Mouse (Mus musculus) intestine, postnatal 0 days (tissue): Measurements from ENCODE around the gene Tmpo. TPM values are rescaled to one million over a fixed set of nuclear protein-coding genes. Genes with fewer than 3 reads are reported as not detected.

Experiments used
- ATAC-seq: fragments of 200-750 bp; cut with Nextera tagmentation; 2 replicates; pipeline ENCODE4 v1.8.0; 2017; ENCODE audit warnings: mild to moderate bottlenecking, moderate TSS enrichment, moderate library complexity
- H3K27ac ChIP-seq: fragments of 300-500 bp; sonication (generic); 2 replicates; pipeline ENCODE4 v1.5.1; 2014; ENCODE audit warnings: mild to moderate bottlenecking, low read depth, low read length, moderate library complexity
- H3K27me3 ChIP-seq: fragments of 300-500 bp; sonication (generic); replicated peaks from 2 replicates; pipeline ENCODE4 v1.6.1; 2014; ENCODE audit warnings: low read length, mixed read lengths; ENCODE audit not compliant: control insufficient read depth, insufficient read depth
- H3K36me3 ChIP-seq: fragments of 300-500 bp; sonication (generic); 2 replicates; pipeline ENCODE4 v1.6.1; 2014; ENCODE audit warnings: mild to moderate bottlenecking, moderate library complexity; ENCODE audit not compliant: control insufficient read depth, insufficient read depth
- H3K4me1 ChIP-seq: fragments of 300-500 bp; sonication (generic); replicated peaks from 2 replicates; pipeline ENCODE4 v1.6.1; 2014; ENCODE audit warnings: antibody characterized with exemption, low read length, mixed read lengths; ENCODE audit not compliant: control insufficient read depth, insufficient read depth
- H3K4me2 ChIP-seq: fragments of 300-500 bp; sonication (generic); replicated peaks from 2 replicates; pipeline ENCODE4 v1.6.1; 2014; ENCODE audit warnings: low read depth, mild to moderate bottlenecking, moderate library complexity
- H3K4me3 ChIP-seq: fragments of 300-500 bp; sonication (generic); 2 replicates; pipeline ENCODE4 v1.5.1; 2014; ENCODE audit warnings: low read depth, low read length
- H3K9ac ChIP-seq: fragments of 300-500 bp; sonication (generic); 2 replicates; pipeline ENCODE4 v1.6.1; 2014; ENCODE audit warnings: mild to moderate bottlenecking, low read depth, low read length
- H3K9me3 ChIP-seq: fragments of 300-500 bp; sonication (generic); 2 replicates; pipeline ENCODE4 v1.6.1; 2016; ENCODE audit warnings: mixed run types; ENCODE audit not compliant: control insufficient read depth
- CTCF ChIP-seq: sonication (generic); IDR thresholded peaks from 2 replicates; pipeline ENCODE4 v1.5.1; 2016; ENCODE audit warnings: low read depth, mild to moderate bottlenecking, control low read depth, antibody characterized with exemption, moderate library complexity
- WGBS: fragments of 180-500 bp; shearing (Covaris S2); extraction: QIAGEN DNeasy Blood & Tissue Kit; methylation state at CpG from one replicate; pipeline ENCODE4 v1.1.7; 2014; 5-methylcytosine and 5-hydroxymethylcytosine counted together
- polyA plus RNA-seq: library from polyadenylated mRNA; unstranded; fragments of >200 nt; fragmentation: Nextera tagmentation; extraction: Ambion mirVana; gene quantifications from 2 replicates; pipeline ENCODE4 v1.2.1, GENCODE M21; 2015

Tmpo gene
- polyA plus RNA-seq, 1 experiment from 2014 or later, result 59.7 TPM

GRCm38 (mm10) chr10:91165850-91166249, 15.3 kb downstream of the Tmpo start:
- H3K4me3 ChIP-seq, result no peak overlapping the region
- TF ChIP-seq CTCF, result no peak
- H3K27me3 ChIP-seq, result no peaks in the 10 kb centered on the region
- 0 out of 2 replicates have a peak, but pooled peaks cover 5% of the 10 kb centered on the region for H3K4me1 ChIP-seq
- peaks cover 28% of the 10 kb centered on the region for H3K36me3 ChIP-seq
- H3K9me3 ChIP-seq, result no peaks in the 10 kb centered on the region
- H3K9ac ChIP-seq, result no peak overlapping the region
- no peak overlapping the region for H3K27ac ChIP-seq
- H3K4me2 ChIP-seq, result no peak overlapping the region
- no peak for ATAC-seq

GRCm38 (mm10) chr10:91164491-91164890, 16.6 kb downstream of the Tmpo start:
- Histone ChIP-seq H3K4me1 (0 out of 2 replicates have a peak, but pooled peaks cover 5% of the 10 kb centered on the region), H3K36me3 (peaks cover 41% of the 10 kb centered on the region), H3K27ac (no peak overlapping the region), H3K4me3 (no peak overlapping the region), H3K9ac (no peak overlapping the region), H3K4me2 (no peak overlapping the region), H3K9me3 (no peaks in the 10 kb centered on the region), H3K27me3 (no peaks in the 10 kb centered on the region)
- WGBS, result 59% methylated on average over 3 of the region's 3 CpGs
- no peak for TF ChIP-seq CTCF
- ATAC-seq, result no peak

GRCm38 (mm10) chr10:91162511-91163163, 18.5 kb downstream of the Tmpo start:
- peaks cover 48% of the 10 kb centered on the region for H3K36me3 ChIP-seq
- peak overlapping the region; percentile 79 for H3K27ac ChIP-seq
- 73% methylated on average over 15 of the region's 15 CpGs for WGBS
- no peak for ATAC-seq
- no peak overlapping the region for H3K4me3 ChIP-seq
- H3K27me3 ChIP-seq, result no peaks in the 10 kb centered on the region
- H3K4me2 ChIP-seq, result no peak overlapping the region
- no peak for TF ChIP-seq CTCF
- no peak overlapping the region for H3K9ac ChIP-seq
- 0 out of 2 replicates have a peak, but pooled peaks cover 8% of the 10 kb centered on the region for H3K4me1 ChIP-seq
- H3K9me3 ChIP-seq, result no peaks in the 10 kb centered on the region

- 49% methylated on average over 11 of the region's 11 CpGs for WGBS
- no peak overlapping the region for H3K4me2 ChIP-seq
- H3K4me1 ChIP-seq, result 0 out of 2 replicates have a peak, but pooled peaks cover 8% of the 10 kb centered on the region
- peaks cover 52% of the 10 kb centered on the region for H3K36me3 ChIP-seq
- no peak for TF ChIP-seq CTCF
- H3K27me3 ChIP-seq, result no peaks in the 10 kb centered on the region
- no peak overlapping the region for H3K4me3 ChIP-seq
- H3K9me3 ChIP-seq, result no peaks in the 10 kb centered on the region
- H3K27ac ChIP-seq, result peak overlapping the region; percentile 79
- ATAC-seq, result peak; percentile 77
- H3K9ac ChIP-seq, result no peak overlapping the region
Measured at GRCm38 (mm10) chr10:91162077-91162476, 19.0 kb downstream of the Tmpo start.

GRCm38 (mm10) chr10:91161006-91161405, 20.1 kb downstream of the Tmpo start:
- WGBS, result 70% methylated on average over 5 of the region's 5 CpGs
- Histone ChIP-seq H3K4me3 (no peak overlapping the region), H3K4me2 (no peak overlapping the region), H3K27me3 (no peaks in the 10 kb centered on the region), H3K9ac (no peak overlapping the region), H3K9me3 (no peaks in the 10 kb centered on the region), H3K36me3 (peaks cover 56% of the 10 kb centered on the region), H3K27ac (peak overlapping the region; percentile 71), H3K4me1 (0 out of 2 replicates have a peak, but pooled peaks cover 8% of the 10 kb centered on the region)
- no peak for TF ChIP-seq CTCF
- 0 out of 2 replicates have a peak, but pooled peaks have one; percentile 14 for ATAC-seq

GRCm38 (mm10) chr10:91158442-91158841, 22.7 kb downstream of the Tmpo start:
- Histone ChIP-seq H3K9me3 (no peaks in the 10 kb centered on the region), H3K27ac (peak overlapping the region; percentile 90), H3K36me3 (peaks cover 53% of the 10 kb centered on the region), H3K27me3 (no peaks in the 10 kb centered on the region), H3K4me3 (no peak overlapping the region), H3K9ac (0 out of 2 replicates have a peak overlapping the region, but pooled peaks have one; percentile 31), H3K4me1 (0 out of 2 replicates have a peak, but pooled peaks cover 8% of the 10 kb centered on the region), H3K4me2 (no peak overlapping the region)
- TF ChIP-seq CTCF, result no peak
- WGBS, result 36% methylated on average over 8 of the region's 8 CpGs
- peak; percentile 71 for ATAC-seq
